Mouse (Mus musculus) cortical plate, adult 2 months (tissue): ENCODE results near the gene Dbh.

Source experiments
- CTCF ChIP-seq: fragments of 200-500 bp; IDR thresholded peaks from 2 replicates; pipeline ENCODE4 v1.5.1; 2011; ENCODE audit warnings: mild to moderate bottlenecking, control low read depth, low read length; ENCODE audit not compliant: insufficient read depth; ENCODE audit errors: extremely low read depth
- POLR2A ChIP-seq: fragments of 200-500 bp; IDR thresholded peaks from 2 replicates; pipeline ENCODE4 v1.6.1; 2011; ENCODE audit warnings: mild to moderate bottlenecking, low read length, control low read depth; ENCODE audit not compliant: insufficient read depth; ENCODE audit errors: extremely low read depth

DNA sequence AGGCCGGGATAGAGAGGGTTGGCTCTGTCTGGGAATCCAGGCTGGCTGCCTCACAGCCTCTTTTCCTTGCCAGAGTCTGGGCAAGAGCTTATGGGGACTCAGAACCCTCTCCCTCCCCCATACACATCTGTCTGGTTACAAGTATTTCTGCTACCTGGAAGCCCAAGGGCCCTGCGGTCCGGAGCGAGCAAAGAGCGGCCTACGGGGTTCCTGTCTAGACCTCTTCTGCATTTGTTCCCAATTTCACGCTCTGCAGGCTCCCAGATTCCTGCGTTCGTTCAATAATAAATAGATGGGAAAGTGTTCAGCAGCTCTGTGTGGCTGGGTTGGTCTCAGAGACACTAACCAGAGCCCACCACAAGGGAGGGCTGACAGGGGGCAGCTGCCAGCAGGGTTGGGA lies 42.5 kb upstream of the Dbh start:
- no peak for TF ChIP-seq CTCF
- TF ChIP-seq POLR2A, result no peak
